Comparison of ENCODE assay signal across 24 mouse cellular contexts in the genomic region with DNA sequence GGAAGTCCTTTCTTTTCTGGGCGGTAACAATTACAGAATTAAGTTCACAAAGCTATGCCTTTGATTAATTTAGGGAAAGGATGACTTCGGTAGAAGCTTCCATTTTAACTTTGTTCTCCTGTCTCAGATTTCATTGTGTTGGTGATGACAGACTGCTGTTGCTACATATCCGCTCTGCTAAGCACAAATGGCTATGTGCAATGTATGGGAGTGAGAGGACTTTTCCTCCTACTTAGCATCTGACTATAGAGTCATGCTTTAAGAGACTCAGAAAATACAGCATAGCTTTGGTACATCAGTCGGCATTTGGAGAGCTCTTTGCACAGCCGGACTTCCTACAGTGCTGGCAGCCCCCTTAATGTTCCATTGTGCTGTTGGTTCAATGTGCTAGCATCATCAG.
"Had no signal": no experiment of that assay in that cellular context is flagged by ENCODE, and none has a peak within 500 bp of the region (broad histone marks: within the 10 kb centered on the region; RNA-seq: fewer than 3 reads in every experiment).

No protein-coding gene starts in this region.

- H3K4me2 ChIP-seq: intestine, embryonic 15.5 days; kidney, embryonic 15.5 days; limb, embryonic 12.5 days; limb, embryonic 15.5 days; liver, embryonic 11.5 days; midbrain, embryonic 15.5 days; neural tube, embryonic 12.5 days; neural tube, embryonic 15.5 days had no signal

- H3K9ac ChIP-seq: intestine, embryonic 15.5 days; kidney, embryonic 15.5 days; limb, embryonic 12.5 days; limb, embryonic 15.5 days; liver, embryonic 14.5 days; liver, postnatal 0 days; midbrain, embryonic 15.5 days; neural tube, embryonic 12.5 days; neural tube, embryonic 15.5 days had no signal

- H3K4me1 ChIP-seq: intestine, embryonic 15.5 days; kidney, embryonic 15.5 days; limb, embryonic 12.5 days; limb, embryonic 15.5 days; megakaryocyte, embryonic 14.5 days had no signal

- DNase-seq: kidney, adult 11 months; kidney, adult 8-10 months; kidney, postnatal 10 days; kidney, postnatal 36 days; left cerebral cortex, postnatal 4 days; liver, postnatal 0 days; lung, postnatal 14 days; right cerebral cortex, adult 18-20 months; right cerebral cortex, postnatal 14 days; right cerebral cortex, postnatal 4 days; thymus, postnatal 25 days had no signal

- H3K36me3 ChIP-seq: intestine, embryonic 15.5 days; kidney, embryonic 15.5 days; limb, embryonic 12.5 days; limb, embryonic 15.5 days; midbrain, embryonic 10.5 days; midbrain, embryonic 15.5 days; neural tube, embryonic 12.5 days; neural tube, embryonic 15.5 days had no signal

- H3K27ac ChIP-seq: intestine, embryonic 15.5 days; kidney, embryonic 15.5 days; limb, embryonic 12.5 days; limb, embryonic 15.5 days; liver, embryonic 14.5 days; macrophage; midbrain, embryonic 10.5 days; midbrain, embryonic 15.5 days; neural tube, embryonic 12.5 days; neural tube, embryonic 15.5 days; stomach, postnatal 0 days had no signal

- H3K9me3 ChIP-seq: intestine, embryonic 15.5 days; kidney, embryonic 15.5 days; limb, embryonic 12.5 days; limb, embryonic 15.5 days; midbrain, embryonic 10.5 days; midbrain, embryonic 15.5 days; neural tube, embryonic 12.5 days; neural tube, embryonic 15.5 days had no signal

- H3K27me3 ChIP-seq: intestine, embryonic 15.5 days; kidney, embryonic 15.5 days; limb, embryonic 12.5 days; limb, embryonic 15.5 days; megakaryocyte, embryonic 14.5 days; midbrain, embryonic 15.5 days; neural tube, embryonic 12.5 days; neural tube, embryonic 15.5 days had no signal

- H3K4me3 ChIP-seq: intestine, embryonic 15.5 days; kidney, embryonic 15.5 days; limb, embryonic 12.5 days; limb, embryonic 15.5 days; megakaryocyte, embryonic 14.5 days; midbrain, embryonic 10.5 days; midbrain, embryonic 15.5 days; neural tube, embryonic 12.5 days; neural tube, embryonic 15.5 days had no signal

- ATAC-seq: intestine, embryonic 15.5 days; liver, postnatal 0 days; midbrain, embryonic 15.5 days had no signal
